Mouse (Mus musculus): ENCODE measurements around the gene Amd2. TPM values are rescaled to one million over a fixed set of nuclear protein-coding genes. Genes with fewer than 3 reads are reported as not detected.

Gene Amd2
- 4.3 and 4.7 TPM in 2 replicates for polyA plus RNA-seq (2014; fragmentation: Nextera tagmentation; extraction: Ambion mirVana)

- Histone ChIP-seq H3K4me1 (replicated peaks; ENCODE audit: control insufficient read depth, insufficient read depth, low read length) (no peaks in the 10 kb centered on the region), H3K4me3 (ENCODE audit: low read depth, low read length) (no peak within 1 kb of the TSS), H3K9me3 (ENCODE audit: control insufficient read depth, low read length) (no peaks in the 10 kb centered on the region), H3K36me3 (ENCODE audit: control insufficient read depth, insufficient read depth, low read length) (no peaks in the 10 kb centered on the region), H3K27ac (ENCODE audit: low read depth, low read length) (no peak within 1 kb of the TSS), H3K4me2 (replicated peaks; ENCODE audit: low read depth, low read length) (no peak within 1 kb of the TSS), H3K27me3 (ENCODE audit: control insufficient read depth, insufficient read depth, low read length) (no peaks in the 10 kb centered on the region), H3K9ac (ENCODE audit: low read depth, low read length) (no peak within 1 kb of the TSS)
- 92% methylated on average over 7 of the region's 8 CpGs for WGBS
- ATAC-seq (ENCODE audit: low FRiP score) = no peak
- DNase-seq (ENCODE audit: low spot score) = no peak
These were observed at the start of gene Amd2 for GRCm38 (mm10) chr10:35711792-35712191. TSS of gene Amd2 (minus strand) at chr10:35711892.

- Histone ChIP-seq H3K36me3 (ENCODE audit: control insufficient read depth, insufficient read depth, low read length) (no peaks in the 10 kb centered on the region), H3K9ac (ENCODE audit: low read depth, low read length) (no peak overlapping the region), H3K27me3 (ENCODE audit: control insufficient read depth, insufficient read depth, low read length) (no peaks in the 10 kb centered on the region), H3K4me3 (ENCODE audit: low read depth, low read length) (no peak overlapping the region), H3K9me3 (ENCODE audit: control insufficient read depth, low read length) (no peaks in the 10 kb centered on the region), H3K4me1 (replicated peaks; ENCODE audit: control insufficient read depth, insufficient read depth, low read length) (no peaks in the 10 kb centered on the region), H3K27ac (ENCODE audit: low read depth, low read length) (no peak overlapping the region), H3K4me2 (replicated peaks; ENCODE audit: low read depth, low read length) (no peak overlapping the region)
- DNase-seq (ENCODE audit: low spot score) = no peak
- WGBS = 81% methylated on average over 3 of the region's 3 CpGs
- no peak for ATAC-seq (ENCODE audit: low FRiP score)
These were observed 49.6 kb upstream of the Amd2 start for GRCm38 (mm10) chr10:35761280-35761679.

- no peak for ATAC-seq (ENCODE audit: low FRiP score)
- H3K4me2 ChIP-seq (replicated peaks; ENCODE audit: low read depth, low read length) = no peak overlapping the region
- no peaks in the 10 kb centered on the region for H3K27me3 ChIP-seq (ENCODE audit: control insufficient read depth, insufficient read depth, low read length)
- H3K27ac ChIP-seq (ENCODE audit: low read depth, low read length) = no peak overlapping the region
- 88% methylated on average over 2 of the region's 2 CpGs for WGBS
- no peaks in the 10 kb centered on the region for H3K36me3 ChIP-seq (ENCODE audit: control insufficient read depth, insufficient read depth, low read length)
- no peak overlapping the region for H3K9ac ChIP-seq (ENCODE audit: low read depth, low read length)
- no peak for DNase-seq (ENCODE audit: low spot score)
- H3K4me1 ChIP-seq (replicated peaks; ENCODE audit: control insufficient read depth, insufficient read depth, low read length) = no peaks in the 10 kb centered on the region
- no peaks in the 10 kb centered on the region for H3K9me3 ChIP-seq (ENCODE audit: control insufficient read depth, low read length)
- no peak overlapping the region for H3K4me3 ChIP-seq (ENCODE audit: low read depth, low read length)
These were observed 25.9 kb upstream of the Amd2 start for GRCm38 (mm10) chr10:35737639-35738038.

- H3K27me3 ChIP-seq (ENCODE audit: control insufficient read depth, insufficient read depth, low read length) = no peaks in the 10 kb centered on the region
- ATAC-seq (ENCODE audit: low FRiP score) (no peak), DNase-seq (ENCODE audit: low spot score) (no peak)
- no peaks in the 10 kb centered on the region for H3K4me1 ChIP-seq (replicated peaks; ENCODE audit: control insufficient read depth, insufficient read depth, low read length)
- no peaks in the 10 kb centered on the region for H3K36me3 ChIP-seq (ENCODE audit: control insufficient read depth, insufficient read depth, low read length)
- H3K4me2 ChIP-seq (replicated peaks; ENCODE audit: low read depth, low read length) = no peak overlapping the region
- H3K9me3 ChIP-seq (ENCODE audit: control insufficient read depth, low read length) = no peaks in the 10 kb centered on the region
- no peak overlapping the region for H3K27ac ChIP-seq (ENCODE audit: low read depth, low read length)
- H3K4me3 ChIP-seq (ENCODE audit: low read depth, low read length) = no peak overlapping the region
- H3K9ac ChIP-seq (ENCODE audit: low read depth, low read length) = no peak overlapping the region
These were observed 2.6 kb upstream of the Amd2 start for GRCm38 (mm10) chr10:35714266-35714665.
